Mouse (Mus musculus): ENCODE measurements around the gene Tubgcp5. TPM values are rescaled to one million over a fixed set of nuclear protein-coding genes. Genes with fewer than 3 reads are reported as not detected.

Tubgcp5 gene
- polyA plus RNA-seq (2012; ENCODE audit: low replicate concordance), result 1.6 and 3.0 TPM in 2 replicates

GRCm38 (mm10) chr7:55793952-55794603 lies at the start of gene Tubgcp5:
Gene Tubgcp5 (plus strand): TSS chr7:55794154.

DNA sequence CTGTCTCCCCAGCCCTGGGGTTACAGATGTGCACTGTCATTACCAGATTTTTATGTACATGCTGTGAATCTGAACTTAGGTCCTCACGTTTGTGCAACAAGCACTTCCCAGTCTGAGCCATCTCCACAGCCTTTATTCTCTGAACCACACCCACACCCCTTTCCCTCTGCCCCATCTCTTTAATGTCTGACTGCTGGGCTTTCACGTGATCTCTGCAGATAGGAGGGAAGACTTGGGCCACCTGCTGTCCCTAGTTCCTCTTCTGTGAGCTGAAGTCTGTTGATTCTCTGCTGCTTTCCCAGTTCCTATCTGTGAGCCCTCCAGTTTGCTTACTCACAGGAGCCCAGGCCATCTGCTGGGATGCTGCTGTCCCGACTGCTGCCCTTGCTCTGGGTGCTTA lies 26.0 kb upstream of the Tubgcp5 start, which contains the start of gene Siglech:
TSS of gene Siglech (plus strand) at position 253 of the 400 bp plus-strand sequence.

GRCm38 (mm10) chr7:55841445-55841844 lies 47.5 kb downstream of the Tubgcp5 start, which contains the start of gene Cyfip1:
Gene Cyfip1 (plus strand): TSS chr7:55841745.

Other genes starting within 250 kb of the Tubgcp5 start
- gene Siglech, start 26.0 kb upstream of the Tubgcp5 start, polyA plus RNA-seq (2012; ENCODE audit: low replicate concordance), result 6.4 and 17.1 TPM in 2 replicates
- gene Cyfip1, start 47.6 kb downstream of the Tubgcp5 start, polyA plus RNA-seq (2012; ENCODE audit: low replicate concordance), result 28.7 and 67.8 TPM in 2 replicates
- 9.1 and 14.7 TPM in 2 replicates for gene Nipa2, start 168.3 kb downstream of the Tubgcp5 start, polyA plus RNA-seq (2012; ENCODE audit: low replicate concordance)
- 0.37 and 0.97 TPM in 2 replicates for gene Nipa1, start 225.8 kb downstream of the Tubgcp5 start, polyA plus RNA-seq (2012; ENCODE audit: low replicate concordance)